Mouse (Mus musculus): ENCODE results near the gene Cadm2. TPM values are rescaled to one million over a fixed set of nuclear protein-coding genes. Genes with fewer than 3 reads are reported as not detected.

Cadm2 gene
- polyA plus RNA-seq, 1 experiment from 2014 or later = 46.9 TPM

DNA sequence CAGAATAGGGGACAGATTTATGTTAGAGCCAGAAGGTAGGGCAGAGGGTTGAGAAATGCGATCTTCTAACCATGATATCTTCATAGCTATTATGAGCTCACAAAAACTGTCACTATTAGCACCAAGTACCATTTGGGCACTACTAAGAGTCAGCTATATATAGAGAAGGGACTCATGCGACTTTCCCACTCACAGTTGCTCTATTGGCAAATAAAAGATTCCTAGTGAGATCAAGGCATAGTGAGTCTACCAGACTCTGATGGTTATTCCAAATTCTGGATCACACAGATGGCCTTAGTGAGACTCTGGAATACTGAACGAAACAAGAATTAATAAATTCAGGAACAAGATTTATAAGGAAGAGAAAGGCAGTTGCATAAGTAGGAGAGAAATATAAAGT lies 827.6 kb downstream of the Cadm2 start:
- Histone ChIP-seq H3K27ac (ENCODE audit: low read length) (no peak overlapping the region), H3K36me3 (ENCODE audit: control insufficient read depth, insufficient read depth) (no peaks in the 10 kb centered on the region), H3K27me3 (replicated peaks; ENCODE audit: control insufficient read depth, insufficient read depth, low read length) (no peaks in the 10 kb centered on the region), H3K9me3 (ENCODE audit: control insufficient read depth, low read length) (no peaks in the 10 kb centered on the region), H3K4me1 (replicated peaks; ENCODE audit: control insufficient read depth, insufficient read depth, low read length) (no peaks in the 10 kb centered on the region), H3K4me2 (ENCODE audit: low read length) (no peak overlapping the region), H3K9ac (replicated peaks; ENCODE audit: low read depth, low read length) (no peak overlapping the region), H3K4me3 (replicated peaks; ENCODE audit: low read length) (no peak overlapping the region)
- WGBS = 92% methylated on average over 3 of the region's 3 CpGs
- no peak for ATAC-seq

GRCm38 (mm10) chr16:66771883-66772282 lies 848.8 kb downstream of the Cadm2 start:
- WGBS = 29% methylated on average over 4 of the region's 4 CpGs
- Histone ChIP-seq H3K9me3 (ENCODE audit: control insufficient read depth, low read length) (no peaks in the 10 kb centered on the region), H3K9ac (replicated peaks; ENCODE audit: low read depth, low read length) (no peak overlapping the region), H3K4me3 (replicated peaks; ENCODE audit: low read length) (no peak overlapping the region), H3K27ac (ENCODE audit: low read length) (no peak overlapping the region), H3K4me1 (replicated peaks; ENCODE audit: control insufficient read depth, insufficient read depth, low read length) (peaks cover 7% of the 10 kb centered on the region), H3K36me3 (ENCODE audit: control insufficient read depth, insufficient read depth) (no peaks in the 10 kb centered on the region), H3K27me3 (replicated peaks; ENCODE audit: control insufficient read depth, insufficient read depth, low read length) (no peaks in the 10 kb centered on the region), H3K4me2 (ENCODE audit: low read length) (no peak overlapping the region)
- peak; percentile 63 for ATAC-seq

- Histone ChIP-seq H3K27me3 (replicated peaks; ENCODE audit: control insufficient read depth, insufficient read depth, low read length) (no peaks in the 10 kb centered on the region), H3K4me3 (replicated peaks; ENCODE audit: low read length) (no peak overlapping the region), H3K4me2 (ENCODE audit: low read length) (no peak overlapping the region), H3K9ac (replicated peaks; ENCODE audit: low read depth, low read length) (no peak overlapping the region), H3K4me1 (replicated peaks; ENCODE audit: control insufficient read depth, insufficient read depth, low read length) (peaks cover 7% of the 10 kb centered on the region), H3K36me3 (ENCODE audit: control insufficient read depth, insufficient read depth) (no peaks in the 10 kb centered on the region), H3K27ac (ENCODE audit: low read length) (no peak overlapping the region), H3K9me3 (ENCODE audit: control insufficient read depth, low read length) (no peaks in the 10 kb centered on the region)
- ATAC-seq = no peak
- WGBS = 71% methylated on average over 4 of the region's 4 CpGs
Observed at GRCm38 (mm10) chr16:66769545-66769944, 851.2 kb downstream of the Cadm2 start.

GRCm38 (mm10) chr16:66768684-66769389 lies 851.9 kb downstream of the Cadm2 start:
- H3K9ac ChIP-seq (replicated peaks; ENCODE audit: low read depth, low read length) = no peak overlapping the region
- no peaks in the 10 kb centered on the region for H3K9me3 ChIP-seq (ENCODE audit: control insufficient read depth, low read length)
- ATAC-seq = peak; percentile 69
- H3K4me3 ChIP-seq (replicated peaks; ENCODE audit: low read length) = no peak overlapping the region
- peaks cover 7% of the 10 kb centered on the region for H3K4me1 ChIP-seq (replicated peaks; ENCODE audit: control insufficient read depth, insufficient read depth, low read length)
- no peaks in the 10 kb centered on the region for H3K36me3 ChIP-seq (ENCODE audit: control insufficient read depth, insufficient read depth)
- WGBS = 8% methylated on average over 4 of the region's 4 CpGs
- H3K27me3 ChIP-seq (replicated peaks; ENCODE audit: control insufficient read depth, insufficient read depth, low read length) = no peaks in the 10 kb centered on the region
- no peak overlapping the region; the same call in 1 of the 2 replicates for H3K4me2 ChIP-seq (ENCODE audit: low read length)
- peak overlapping the region; percentile 37; the same call in 1 of the 2 replicates for H3K27ac ChIP-seq (ENCODE audit: low read length)

DNA sequence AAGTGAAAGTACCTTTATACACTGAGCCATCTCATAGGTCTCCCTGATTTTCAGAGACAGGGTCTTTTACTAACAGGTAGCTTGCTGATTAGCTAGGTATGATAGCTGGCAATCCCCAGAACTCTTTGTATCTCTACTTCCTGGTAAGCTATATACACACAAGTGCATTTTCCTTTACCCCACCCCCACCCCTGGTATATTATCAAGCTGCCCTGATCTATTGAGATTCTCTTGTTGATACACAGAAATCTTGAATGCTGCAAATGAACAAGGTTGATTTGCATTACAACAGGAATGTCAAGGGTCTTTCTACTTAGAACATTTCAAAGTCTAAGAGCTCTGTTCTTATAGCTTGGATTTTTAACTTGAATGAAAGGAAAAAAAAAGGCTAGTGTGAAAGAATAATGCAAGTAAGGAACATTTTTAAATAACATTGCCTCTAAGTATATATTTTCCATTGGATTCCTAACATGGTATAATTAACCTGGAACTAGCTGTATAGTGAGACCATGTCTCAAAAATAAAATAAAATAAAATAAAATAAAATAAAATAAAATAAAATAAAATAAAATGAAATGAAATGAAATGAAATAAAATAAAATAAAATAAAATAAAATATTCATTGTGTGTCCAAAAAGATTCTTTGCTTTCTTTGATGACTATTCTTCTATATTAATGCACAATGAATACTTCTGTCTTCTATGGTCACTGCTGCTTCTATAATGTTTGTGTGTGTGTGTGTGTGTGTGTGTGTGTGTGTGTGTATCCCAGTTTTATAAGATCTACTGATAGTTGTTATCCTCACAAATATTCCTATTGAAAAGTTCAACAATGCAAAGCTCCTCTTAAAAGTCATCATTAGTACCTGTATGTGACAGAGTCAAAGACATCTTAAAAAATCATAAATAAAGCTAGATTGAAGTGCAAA lies 858.9 kb downstream of the Cadm2 start:
- no peaks in the 10 kb centered on the region for H3K9me3 ChIP-seq (ENCODE audit: control insufficient read depth, low read length)
- no peak overlapping the region for H3K4me2 ChIP-seq (ENCODE audit: low read length)
- H3K27me3 ChIP-seq (replicated peaks; ENCODE audit: control insufficient read depth, insufficient read depth, low read length) = no peaks in the 10 kb centered on the region
- no peak overlapping the region for H3K9ac ChIP-seq (replicated peaks; ENCODE audit: low read depth, low read length)
- no peaks in the 10 kb centered on the region for H3K36me3 ChIP-seq (ENCODE audit: control insufficient read depth, insufficient read depth)
- H3K4me1 ChIP-seq (replicated peaks; ENCODE audit: control insufficient read depth, insufficient read depth, low read length) = no peaks in the 10 kb centered on the region
- no peak overlapping the region for H3K27ac ChIP-seq (ENCODE audit: low read length)
- H3K4me3 ChIP-seq (replicated peaks; ENCODE audit: low read length) = no peak overlapping the region
- peak; percentile 18; the same call in 1 of the 2 replicates for ATAC-seq

- no peaks in the 10 kb centered on the region for H3K36me3 ChIP-seq (ENCODE audit: control insufficient read depth, insufficient read depth)
- H3K9ac ChIP-seq (replicated peaks; ENCODE audit: low read depth, low read length) = no peak overlapping the region
- H3K4me3 ChIP-seq (replicated peaks; ENCODE audit: low read length) = no peak overlapping the region
- WGBS = 92% methylated on average over 2 of the region's 2 CpGs
- no peak for ATAC-seq
- H3K4me2 ChIP-seq (ENCODE audit: low read length) = no peak overlapping the region
- no peak overlapping the region for H3K27ac ChIP-seq (ENCODE audit: low read length)
- H3K4me1 ChIP-seq (replicated peaks; ENCODE audit: control insufficient read depth, insufficient read depth, low read length) = no peaks in the 10 kb centered on the region
- H3K9me3 ChIP-seq (ENCODE audit: control insufficient read depth, low read length) = no peaks in the 10 kb centered on the region
- no peaks in the 10 kb centered on the region for H3K27me3 ChIP-seq (replicated peaks; ENCODE audit: control insufficient read depth, insufficient read depth, low read length)
Observed at GRCm38 (mm10) chr16:66748533-66748932, 872.2 kb downstream of the Cadm2 start.

DNA sequence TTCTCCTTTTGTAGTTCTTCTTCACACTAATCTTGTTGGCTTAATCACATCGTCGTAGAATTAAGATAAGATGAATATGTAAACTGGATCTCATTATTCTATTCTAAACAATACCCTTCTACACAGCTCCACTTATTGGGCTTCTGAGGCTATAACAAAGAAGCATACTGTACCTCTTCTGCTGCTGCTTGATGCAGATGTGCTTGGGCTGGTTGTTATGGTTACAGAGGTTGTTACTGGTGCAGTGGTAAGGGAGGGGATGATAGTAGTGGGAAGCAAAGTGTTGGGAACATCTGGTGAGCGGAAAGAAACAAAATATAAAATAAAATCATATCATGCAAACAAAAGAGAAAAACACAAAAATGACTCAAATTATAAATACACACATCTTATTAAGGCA lies 889.5 kb downstream of the Cadm2 start:
- Histone ChIP-seq H3K9me3 (ENCODE audit: control insufficient read depth, low read length) (no peaks in the 10 kb centered on the region), H3K27me3 (replicated peaks; ENCODE audit: control insufficient read depth, insufficient read depth, low read length) (no peaks in the 10 kb centered on the region), H3K27ac (ENCODE audit: low read length) (no peak overlapping the region), H3K4me1 (replicated peaks; ENCODE audit: control insufficient read depth, insufficient read depth, low read length) (no peaks in the 10 kb centered on the region), H3K4me2 (ENCODE audit: low read length) (no peak overlapping the region), H3K9ac (replicated peaks; ENCODE audit: low read depth, low read length) (no peak overlapping the region), H3K36me3 (ENCODE audit: control insufficient read depth, insufficient read depth) (no peaks in the 10 kb centered on the region), H3K4me3 (replicated peaks; ENCODE audit: low read length) (no peak overlapping the region)
- 44% methylated on average over 3 of the region's 3 CpGs for WGBS
- peak; percentile 89 for ATAC-seq

DNA sequence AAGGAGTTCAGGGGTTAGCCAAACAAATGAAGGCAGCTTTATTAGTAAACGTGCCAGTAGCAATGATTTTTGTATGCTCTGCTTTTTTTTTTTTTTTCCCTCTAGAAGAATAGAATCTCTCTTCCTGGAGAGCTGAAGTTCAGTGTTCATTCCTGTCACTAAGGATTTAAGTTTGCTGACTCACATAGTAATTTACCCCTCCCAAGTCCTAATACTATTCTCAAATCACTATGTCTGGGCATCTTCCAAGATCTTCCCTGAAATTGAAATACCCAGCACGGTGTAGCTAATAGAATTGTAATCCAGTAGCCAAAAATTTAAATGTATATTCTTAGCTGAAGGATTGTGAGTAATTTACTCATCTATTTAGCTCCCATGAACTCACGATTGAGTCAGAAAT lies 914.2 kb downstream of the Cadm2 start:
- H3K36me3 ChIP-seq (ENCODE audit: control insufficient read depth, insufficient read depth) = no peaks in the 10 kb centered on the region
- H3K4me1 ChIP-seq (replicated peaks; ENCODE audit: control insufficient read depth, insufficient read depth, low read length) = no peaks in the 10 kb centered on the region
- H3K9me3 ChIP-seq (ENCODE audit: control insufficient read depth, low read length) = no peaks in the 10 kb centered on the region
- no peak overlapping the region for H3K4me3 ChIP-seq (replicated peaks; ENCODE audit: low read length)
- H3K27me3 ChIP-seq (replicated peaks; ENCODE audit: control insufficient read depth, insufficient read depth, low read length) = no peaks in the 10 kb centered on the region
- no peak overlapping the region for H3K9ac ChIP-seq (replicated peaks; ENCODE audit: low read depth, low read length)
- H3K4me2 ChIP-seq (ENCODE audit: low read length) = no peak overlapping the region
- 51% methylated on average over 3 of the region's 3 CpGs for WGBS
- H3K27ac ChIP-seq (ENCODE audit: low read length) = no peak overlapping the region
- ATAC-seq = no peak

DNA sequence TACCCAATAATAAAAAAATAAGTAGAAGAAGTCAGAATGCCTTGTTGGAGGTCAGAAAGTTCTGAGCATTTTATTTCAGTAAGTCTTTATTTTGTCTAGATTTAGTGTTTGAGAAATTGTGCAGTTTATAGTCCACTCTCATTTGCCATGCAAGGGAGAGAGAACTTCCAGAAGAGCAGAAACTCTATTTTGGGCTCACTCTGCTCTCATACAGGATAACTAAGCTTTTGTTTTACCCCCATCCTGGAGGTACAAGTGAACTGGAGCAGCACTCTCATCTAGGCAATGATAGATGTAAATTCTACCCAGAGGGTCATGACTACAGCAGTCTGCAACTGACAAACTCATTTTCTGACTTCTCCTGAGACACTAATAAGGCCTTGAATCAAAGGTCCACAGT lies 925.9 kb downstream of the Cadm2 start:
- H3K4me1 ChIP-seq (replicated peaks; ENCODE audit: control insufficient read depth, insufficient read depth, low read length) = no peaks in the 10 kb centered on the region
- no peak for ATAC-seq
- no peak overlapping the region for H3K27ac ChIP-seq (ENCODE audit: low read length)
- H3K4me2 ChIP-seq (ENCODE audit: low read length) = no peak overlapping the region
- no peak overlapping the region for H3K9ac ChIP-seq (replicated peaks; ENCODE audit: low read depth, low read length)
- H3K4me3 ChIP-seq (replicated peaks; ENCODE audit: low read length) = no peak overlapping the region
- no peaks in the 10 kb centered on the region for H3K9me3 ChIP-seq (ENCODE audit: control insufficient read depth, low read length)
- H3K27me3 ChIP-seq (replicated peaks; ENCODE audit: control insufficient read depth, insufficient read depth, low read length) = no peaks in the 10 kb centered on the region
- H3K36me3 ChIP-seq (ENCODE audit: control insufficient read depth, insufficient read depth) = no peaks in the 10 kb centered on the region
